Mouse (Mus musculus) kidney, adult 2 months (tissue): ENCODE data around the gene Pgc.

Source experiments
- CTCF ChIP-seq: fragments of 200-500 bp; conservative IDR thresholded peaks from 2 replicates; pipeline ENCODE4 v1.5.1; 2011; ENCODE audit warnings: low read depth, mild to moderate bottlenecking, control low read depth, low read length, moderate library complexity, mixed read lengths; ENCODE audit not compliant: insufficient read depth, insufficient read length
- POLR2A ChIP-seq: fragments of 200-500 bp; IDR thresholded peaks from one replicate; pipeline ENCODE4 v1.6.1; 2011; ENCODE audit warnings: low read depth, low read length, control low read depth

DNA sequence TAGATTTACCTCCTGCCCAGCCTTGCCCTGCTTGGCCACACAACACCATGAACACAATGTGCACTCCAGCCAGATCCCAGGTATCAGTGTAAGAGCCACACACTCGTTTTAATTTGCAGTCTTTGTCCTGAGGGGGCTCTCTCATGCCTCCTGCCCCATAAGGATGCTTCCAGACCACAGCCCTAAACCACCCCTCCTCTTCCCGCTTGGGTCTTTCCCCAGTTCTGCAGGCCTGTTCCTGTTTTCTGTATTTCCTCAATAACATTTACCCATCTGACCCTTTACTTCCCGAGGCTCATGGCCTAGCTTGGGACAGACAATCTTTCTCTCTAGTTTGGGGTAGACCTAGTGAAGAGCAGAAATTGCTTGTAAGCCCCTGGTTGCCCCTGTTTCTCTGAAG, 11.6 kb upstream of the Pgc start:
- TF ChIP-seq CTCF (no peak), POLR2A (no peak)
